Mouse (Mus musculus) lung, postnatal 0 days (tissue): Measurements from ENCODE around the gene Hivep3. TPM values are rescaled to one million over a fixed set of nuclear protein-coding genes. Genes with fewer than 3 reads are reported as not detected.
A peak's percentile ranks its signal among the peaks of the same experiment; 100 is the strongest.

Experiments
- ATAC-seq: fragments of 200-750 bp; cut with Nextera tagmentation; 2 replicates; pipeline ENCODE4 v1.8.0; 2017; ENCODE audit warnings: moderate library complexity
- DNase-seq: peaks from one replicate; pipeline ENCODE4 v3.0.0-alpha.2; 2016; ENCODE audit warnings: low spot score
- H3K27ac ChIP-seq: fragments of 300-500 bp; sonication (generic); 2 replicates; pipeline ENCODE4 v1.5.1; 2014; ENCODE audit warnings: antibody characterized with exemption, mild to moderate bottlenecking, low read length, mixed read lengths
- H3K27me3 ChIP-seq: fragments of 300-500 bp; sonication (generic); replicated peaks from 2 replicates; pipeline ENCODE4 v1.6.1; 2014; ENCODE audit warnings: low read length, mixed read lengths; ENCODE audit not compliant: insufficient read depth
- H3K36me3 ChIP-seq: fragments of 300-500 bp; sonication (generic); 2 replicates; pipeline ENCODE4 v1.6.1; 2014; ENCODE audit warnings: low read length, mixed read lengths; ENCODE audit not compliant: insufficient read depth
- H3K4me1 ChIP-seq: fragments of 300-500 bp; sonication (generic); 2 replicates; pipeline ENCODE4 v1.6.1; 2014; ENCODE audit warnings: antibody characterized with exemption, low read depth, low read length, mixed read lengths; ENCODE audit not compliant: insufficient read depth
- H3K4me2 ChIP-seq: fragments of 300-500 bp; sonication (generic); replicated peaks from 2 replicates; pipeline ENCODE4 v1.6.1; 2014; ENCODE audit warnings: low read depth, mild to moderate bottlenecking, low read length, moderate library complexity, mixed read lengths
- H3K4me3 ChIP-seq: fragments of 300-500 bp; sonication (generic); 2 replicates; pipeline ENCODE4 v1.5.1; 2014; ENCODE audit warnings: low read depth, low read length
- H3K9ac ChIP-seq: fragments of 300-500 bp; sonication (generic); replicated peaks from 2 replicates; pipeline ENCODE4 v1.6.1; 2014; ENCODE audit warnings: low read depth, mild to moderate bottlenecking
- H3K9me3 ChIP-seq: fragments of 300-500 bp; sonication (generic); 2 replicates; pipeline ENCODE4 v1.6.1; 2016; ENCODE audit warnings: low read length, mixed read lengths
- CTCF ChIP-seq: IDR thresholded peaks from 2 replicates; pipeline ENCODE4 v1.5.1; 2016; ENCODE audit warnings: antibody characterized with exemption, mild to moderate bottlenecking
- EP300 ChIP-seq: IDR thresholded peaks from 2 replicates; pipeline ENCODE4 v1.6.1; 2016; ENCODE audit warnings: antibody characterized with exemption, mild to moderate bottlenecking, control low read depth
- WGBS: fragments of 180-500 bp; shearing (Covaris S2); extraction: QIAGEN DNeasy Blood & Tissue Kit; methylation state at CpG from one replicate; pipeline ENCODE4 v1.1.7; 2014; 5-methylcytosine and 5-hydroxymethylcytosine counted together
- polyA plus RNA-seq: library from polyadenylated mRNA; unstranded; fragments of >200 nt; fragmentation: Nextera tagmentation; extraction: Ambion mirVana; gene quantifications from 2 replicates; pipeline ENCODE4 v1.2.1, GENCODE M21; 2015

Gene Hivep3
- polyA plus RNA-seq, 1 experiment from 2014 or later: 30.7 TPM

GRCm38 (mm10) chr4:119751408-119752006 is 17.9 kb downstream of the Hivep3 start:
- no peak overlapping the region for H3K4me3 ChIP-seq
- no peak for TF ChIP-seq CTCF
- peak; percentile 84 for TF ChIP-seq EP300
- no peaks in the 10 kb centered on the region for H3K36me3 ChIP-seq
- H3K9ac ChIP-seq: no peak overlapping the region
- WGBS: 39% methylated on average over 2 of the region's 2 CpGs
- H3K27me3 ChIP-seq: no peaks in the 10 kb centered on the region
- H3K4me1 ChIP-seq: no peaks in the 10 kb centered on the region; the same call in 1 of the 2 replicates
- H3K27ac ChIP-seq: no peak overlapping the region
- peak; percentile 74 for ATAC-seq
- no peaks in the 10 kb centered on the region for H3K9me3 ChIP-seq
- peak; percentile 79 for DNase-seq
- H3K4me2 ChIP-seq: no peak overlapping the region

DNA sequence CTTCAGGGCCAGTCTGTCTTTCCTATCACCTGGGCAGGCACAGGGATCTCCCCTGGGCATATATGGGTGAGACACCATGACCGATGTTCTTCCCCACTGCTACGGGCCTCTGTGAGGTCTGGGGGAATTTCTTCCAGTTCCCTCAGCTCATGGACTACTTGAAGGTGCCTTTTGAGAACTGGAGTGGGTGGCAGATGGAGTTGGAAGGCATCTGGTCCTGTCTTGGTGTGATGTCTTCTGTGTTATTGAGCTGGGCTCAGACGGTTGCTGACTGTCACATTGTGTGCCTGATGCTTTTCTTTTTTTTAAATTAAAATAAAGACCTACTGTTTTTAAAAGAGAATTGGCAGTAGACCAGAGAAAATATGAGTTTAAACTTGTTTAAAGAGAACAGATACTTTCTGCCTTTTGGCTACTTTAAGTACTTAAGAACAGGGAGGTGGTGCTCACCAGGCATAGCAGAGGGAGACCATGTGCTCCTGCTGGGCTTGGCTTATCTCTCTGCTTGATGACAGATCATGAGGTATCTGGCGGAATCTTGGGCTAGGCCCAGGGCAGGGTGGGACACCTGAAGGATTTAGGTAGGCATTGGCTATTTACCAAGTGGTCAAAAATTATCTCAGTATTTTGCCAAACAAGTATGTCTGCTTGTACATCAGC is 26.1 kb downstream of the Hivep3 start:
- H3K9me3 ChIP-seq: no peaks in the 10 kb centered on the region
- no peaks in the 10 kb centered on the region for H3K36me3 ChIP-seq
- no peak overlapping the region for H3K9ac ChIP-seq
- WGBS: 61% methylated on average over 4 of the region's 4 CpGs
- TF ChIP-seq EP300: no peak
- TF ChIP-seq CTCF: no peak
- no peak for DNase-seq
- H3K27ac ChIP-seq: no peak overlapping the region
- H3K27me3 ChIP-seq: no peaks in the 10 kb centered on the region
- H3K4me1 ChIP-seq: no peaks in the 10 kb centered on the region
- H3K4me2 ChIP-seq: no peak overlapping the region
- H3K4me3 ChIP-seq: no peak overlapping the region
- no peak for ATAC-seq

- H3K9me3 ChIP-seq: no peaks in the 10 kb centered on the region
- H3K27ac ChIP-seq: no peak overlapping the region
- WGBS: 73% methylated on average over 7 of the region's 7 CpGs
- no peak overlapping the region for H3K9ac ChIP-seq
- TF ChIP-seq EP300 (no peak), CTCF (peak; percentile 32; the same call in 1 of the 2 replicates)
- ATAC-seq: peak; percentile 25; the same call in 1 of the 2 replicates
- H3K4me1 ChIP-seq: no peaks in the 10 kb centered on the region
- H3K27me3 ChIP-seq: no peaks in the 10 kb centered on the region
- H3K4me2 ChIP-seq: no peak overlapping the region
- no peak overlapping the region for H3K4me3 ChIP-seq
- no peak for DNase-seq
- no peaks in the 10 kb centered on the region for H3K36me3 ChIP-seq
Observed at GRCm38 (mm10) chr4:119760820-119761219, 27.2 kb downstream of the Hivep3 start.

GRCm38 (mm10) chr4:119761459-119762121 is 28.0 kb downstream of the Hivep3 start:
- no peak overlapping the region for H3K9ac ChIP-seq
- no peak overlapping the region for H3K4me3 ChIP-seq
- TF ChIP-seq CTCF (no peak), EP300 (no peak)
- WGBS: 57% methylated on average over 9 of the region's 9 CpGs
- no peak overlapping the region for H3K4me2 ChIP-seq
- no peaks in the 10 kb centered on the region for H3K9me3 ChIP-seq
- no peaks in the 10 kb centered on the region for H3K36me3 ChIP-seq
- H3K27me3 ChIP-seq: no peaks in the 10 kb centered on the region
- DNase-seq (peak; percentile 40), ATAC-seq (peak; percentile 43)
- H3K27ac ChIP-seq: no peak overlapping the region
- no peaks in the 10 kb centered on the region for H3K4me1 ChIP-seq

DNA sequence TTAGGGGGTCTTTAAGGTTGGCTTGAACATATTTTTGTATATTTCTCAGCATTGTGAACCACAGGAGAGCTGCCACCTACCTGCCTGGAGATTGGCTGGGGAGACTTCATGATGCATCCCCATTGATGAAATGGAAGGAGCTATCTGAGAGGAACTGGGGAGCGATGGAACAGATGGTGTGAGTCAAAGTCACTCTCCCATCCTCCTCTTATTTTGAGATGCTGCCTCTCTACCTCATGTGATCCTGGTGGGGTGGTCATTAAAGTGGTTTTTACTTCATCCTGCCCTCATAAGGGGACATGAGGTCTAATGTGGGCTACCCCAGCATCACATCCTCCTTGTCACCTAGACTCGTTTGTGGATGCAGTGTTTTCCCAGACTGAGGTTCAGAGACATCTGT is 28.6 kb downstream of the Hivep3 start:
- H3K4me1 ChIP-seq: no peaks in the 10 kb centered on the region
- H3K27ac ChIP-seq: no peak overlapping the region
- DNase-seq (no peak), ATAC-seq (no peak)
- no peak overlapping the region for H3K4me3 ChIP-seq
- no peak overlapping the region for H3K4me2 ChIP-seq
- H3K36me3 ChIP-seq: no peaks in the 10 kb centered on the region
- no peaks in the 10 kb centered on the region for H3K27me3 ChIP-seq
- H3K9ac ChIP-seq: no peak overlapping the region
- WGBS: 53% methylated on average over 2 of the region's 2 CpGs
- no peaks in the 10 kb centered on the region for H3K9me3 ChIP-seq
- TF ChIP-seq EP300 (no peak), CTCF (no peak)

GRCm38 (mm10) chr4:119768046-119768445 is 34.5 kb downstream of the Hivep3 start:
- no peaks in the 10 kb centered on the region for H3K4me1 ChIP-seq
- no peak overlapping the region for H3K4me2 ChIP-seq
- no peak for ATAC-seq
- H3K4me3 ChIP-seq: no peak overlapping the region
- no peak for DNase-seq
- H3K27me3 ChIP-seq: no peaks in the 10 kb centered on the region
- no peaks in the 10 kb centered on the region for H3K36me3 ChIP-seq
- H3K9me3 ChIP-seq: no peaks in the 10 kb centered on the region
- WGBS: 75% methylated on average over 3 of the region's 3 CpGs
- no peak overlapping the region for H3K9ac ChIP-seq
- H3K27ac ChIP-seq: no peak overlapping the region
- TF ChIP-seq EP300: no peak
- no peak for TF ChIP-seq CTCF
